In genomic region chr1:86038191-86038951, GRCm38 (mm10) we compare ENCODE assay signal across 11 mouse cellular contexts. TPM values are rescaled to one million over a fixed set of nuclear protein-coding genes. Genes with fewer than 3 reads are reported as not detected.
DNase-seq lines count a peak whose midpoint lies in the region; ATAC-seq and TF ChIP-seq lines count a peak whose summit lies in the region.
"Had no signal": no experiment of that assay in that cellular context is flagged by ENCODE, and none has a peak within 500 bp of the region (broad histone marks: within the 10 kb centered on the region; RNA-seq: fewer than 3 reads in every experiment).

No protein-coding gene starts in this region.

- no peaks in the 10 kb centered on the region for H3K4me1 ChIP-seq in kidney, adult 2 months (ENCODE audit: control insufficient read depth, insufficient read depth, low read length)
- peaks cover 6% of the 10 kb centered on the region; the same call in 1 of the 2 replicates for H3K4me1 ChIP-seq in cerebellum, adult 2 months (ENCODE audit: control insufficient read depth, insufficient read depth, low read length)
- no peaks in the 10 kb centered on the region for H3K4me1 ChIP-seq in intestine, embryonic 14.5 days (replicated peaks; ENCODE audit: control insufficient read depth, insufficient read depth, low read length)
- no peaks in the 10 kb centered on the region for H3K4me1 ChIP-seq in midbrain, embryonic 15.5 days
- H3K4me1 ChIP-seq: heart, embryonic 15.5 days had no signal

- 44% methylated on average over 3 of the region's 3 CpGs for WGBS in kidney, adult 2 months
- WGBS in cerebellum, adult 2 months = 38% methylated on average over 3 of the region's 3 CpGs
- 74% methylated on average over 3 of the region's 3 CpGs for WGBS in intestine, embryonic 14.5 days
- 78% methylated on average over 3 of the region's 3 CpGs for WGBS in midbrain, embryonic 15.5 days

- no peak for TF ChIP-seq CTCF in kidney, adult 2 months (conservative IDR thresholded peaks at IDR 0.05; ENCODE audit: insufficient read depth, insufficient read length, low read depth, low read length)
- TF ChIP-seq CTCF in cerebellum, adult 2 months (IDR thresholded peaks at IDR 0.05; ENCODE audit: borderline replicate concordance, insufficient read depth, low read depth, low read length) = no peak

- no peaks in the 10 kb centered on the region for H3K36me3 ChIP-seq in kidney, adult 2 months (ENCODE audit: control insufficient read depth, insufficient read depth, low read length)
- H3K36me3 ChIP-seq in intestine, embryonic 14.5 days (ENCODE audit: control insufficient read depth, insufficient read depth, low read length) = no peaks in the 10 kb centered on the region
- no peaks in the 10 kb centered on the region for H3K36me3 ChIP-seq in midbrain, embryonic 15.5 days (replicated peaks)
- H3K36me3 ChIP-seq: G1E; heart, embryonic 15.5 days had no signal

- H3K4me3 ChIP-seq in kidney, adult 2 months (ENCODE audit: insufficient read depth, low read depth, low read length) = no peak overlapping the region
- no peak overlapping the region for H3K4me3 ChIP-seq in cerebellum, adult 2 months (replicated peaks; ENCODE audit: insufficient read depth, low read depth, low read length)
- H3K4me3 ChIP-seq in intestine, embryonic 14.5 days (ENCODE audit: low read depth, low read length) = no peak overlapping the region
- H3K4me3 ChIP-seq in midbrain, embryonic 15.5 days = no peak overlapping the region
- H3K4me3 ChIP-seq: heart, embryonic 15.5 days; megakaryocyte, embryonic 14.5 days had no signal

- no peak overlapping the region for H3K27ac ChIP-seq in kidney, adult 2 months (ENCODE audit: insufficient read depth, low read depth, low read length)
- no peak overlapping the region for H3K27ac ChIP-seq in cerebellum, adult 2 months (ENCODE audit: insufficient read depth, low read length)
- H3K27ac ChIP-seq in intestine, embryonic 14.5 days (ENCODE audit: low read depth) = no peak overlapping the region
- H3K27ac ChIP-seq in midbrain, embryonic 15.5 days = no peak overlapping the region
- H3K27ac ChIP-seq: heart, embryonic 15.5 days had no signal

- 0 out of 2 replicates have a peak, but pooled peaks have one; percentile 52 for ATAC-seq in intestine, embryonic 14.5 days (replicated peaks; ENCODE audit: low FRiP score, low TSS enrichment, low read depth)
- peak; percentile 50; the same call in 1 of the 2 replicates for ATAC-seq in megakaryocyte-erythroid progenitor cell, adult 5-6 weeks (replicated peaks; ENCODE audit: low FRiP score, low TSS enrichment, poor library complexity, severe bottlenecking)
- no peak for ATAC-seq in midbrain, embryonic 15.5 days (replicated peaks)

- no peak for TF ChIP-seq POLR2A in kidney, adult 2 months (IDR thresholded peaks at IDR 0.05; ENCODE audit: low read depth, low read length)
- TF ChIP-seq POLR2A in cerebellum, adult 2 months (IDR thresholded peaks at IDR 0.05; ENCODE audit: borderline replicate concordance, insufficient read depth, low read length) = no peak

- no peaks in the 10 kb centered on the region for H3K27me3 ChIP-seq in kidney, adult 2 months (replicated peaks; ENCODE audit: control insufficient read depth, insufficient read depth, low read length)
- H3K27me3 ChIP-seq in cerebellum, adult 2 months (ENCODE audit: control insufficient read depth, insufficient read depth, low read length) = no peaks in the 10 kb centered on the region
- H3K27me3 ChIP-seq in intestine, embryonic 14.5 days (replicated peaks; ENCODE audit: control insufficient read depth, insufficient read depth, low read length) = no peaks in the 10 kb centered on the region
- peaks cover 3% of the 10 kb centered on the region; the same call in 1 of the 2 replicates for H3K27me3 ChIP-seq in midbrain, embryonic 15.5 days (replicated peaks)

- peak; percentile 51 for DNase-seq in kidney, adult 2 months
- no peak for DNase-seq in kidney, postnatal 4 days
- peak; percentile 67 to 83 for DNase-seq in cerebellum, adult 2 months
- DNase-seq in intestine, embryonic 14.5 days (ENCODE audit: low spot score) = no peak
- DNase-seq in left cerebral cortex, adult 18-20 months (ENCODE audit: low spot score in 2 of 2) = no peak
- no peak for DNase-seq in left cerebral cortex, adult 8-10 months (ENCODE audit: low spot score in 2 of 2)

- H3K9me3 ChIP-seq in intestine, embryonic 14.5 days (ENCODE audit: control insufficient read depth, low read length) = peaks cover 4% of the 10 kb centered on the region; the same call in 1 of the 2 replicates
- 0 out of 2 replicates have a peak, but pooled peaks cover 5% of the 10 kb centered on the region for H3K9me3 ChIP-seq in midbrain, embryonic 15.5 days
- H3K9me3 ChIP-seq: G1E had no signal

- H3K4me2 ChIP-seq in intestine, embryonic 14.5 days (ENCODE audit: low read length) = no peak overlapping the region
- no peak overlapping the region for H3K4me2 ChIP-seq in midbrain, embryonic 15.5 days
- H3K4me2 ChIP-seq: heart, embryonic 15.5 days had no signal

- H3K9ac ChIP-seq in intestine, embryonic 14.5 days (ENCODE audit: low read length) = no peak overlapping the region
- no peak overlapping the region for H3K9ac ChIP-seq in midbrain, embryonic 15.5 days
- H3K9ac ChIP-seq: heart, embryonic 15.5 days had no signal

RNA-seq across cellular contexts. Expression of gene 2810459M11Rik, which starts 7.3 kb away (rescaled TPM):
- 0.13 and 0.20 TPM in 2 replicates for polyA plus RNA-seq in kidney, adult 2 months (2012; rRNA removed)
- 6.0 and 6.9 TPM in 2 replicates for polyA plus RNA-seq in cerebellum, adult 2 months (2012; rRNA removed)
- 3.5 and 4.6 TPM in 2 replicates for polyA plus RNA-seq in intestine, embryonic 14.5 days (2014; fragmentation: Nextera tagmentation; extraction: Ambion mirVana)
- total RNA-seq in megakaryocyte-erythroid progenitor cell, adult 5-6 weeks (2014; fragmentation: Nextera tagmentation) = not detected in 2 replicates
- not detected in 2 replicates for total RNA-seq in megakaryocyte-erythroid progenitor cell, adult 5-6 weeks (2017)
- total RNA-seq in left cerebral cortex, adult 18-20 months (2021) = 10 to 100 TPM; 10.8 to 10.9 TPM
- 10 to 100 TPM in 3 of 4 experiments, 1 to 10 TPM in 1; 9.0 to 12.6 (median 11.5) TPM for total RNA-seq in left cerebral cortex, adult 8-10 months (2022)
- polyA plus RNA-seq in midbrain, embryonic 15.5 days (2015; fragmentation: Nextera tagmentation; extraction: Ambion mirVana) = 8.6 and 9.7 TPM in 2 replicates
- polyA plus RNA-seq: G1E had no signal

RNA-seq across cellular contexts. Expression of gene Spata3, which starts 21.8 kb away (rescaled TPM):
- polyA plus RNA-seq in kidney, adult 2 months (2012; rRNA removed) = 0.33 and 0.39 TPM in 2 replicates
- polyA plus RNA-seq in cerebellum, adult 2 months (2012; rRNA removed) = 0.95 and 1.0 TPM in 2 replicates
- polyA plus RNA-seq in intestine, embryonic 14.5 days (2014; fragmentation: Nextera tagmentation; extraction: Ambion mirVana) = not detected in 2 replicates
- total RNA-seq in megakaryocyte-erythroid progenitor cell, adult 5-6 weeks (2014; fragmentation: Nextera tagmentation) = not detected in 2 replicates
- total RNA-seq in megakaryocyte-erythroid progenitor cell, adult 5-6 weeks (2017) = not detected in 2 replicates
- under 1 TPM; 0.37 to 0.79 TPM for total RNA-seq in left cerebral cortex, adult 18-20 months (2021)
- total RNA-seq in left cerebral cortex, adult 8-10 months (2022) = 1 to 10 TPM in 1 of 4 experiments, under 1 TPM in 3; 0.46 to 2.0 (median 0.66) TPM
- polyA plus RNA-seq in midbrain, embryonic 15.5 days (2015; fragmentation: Nextera tagmentation; extraction: Ambion mirVana) = 0.35 and 0.52 TPM in 2 replicates
- total RNA-seq: G1E had no signal
- polyA plus RNA-seq: G1E; heart, embryonic 15.5 days had no signal

RNA-seq across cellular contexts. Expression of gene Psmd1, which starts 25.8 kb away (rescaled TPM):
- 61.2 and 64.4 TPM in 2 replicates for polyA plus RNA-seq in kidney, adult 2 months (2012; rRNA removed)
- polyA plus RNA-seq in cerebellum, adult 2 months (2012; rRNA removed) = 81.1 and 84.2 TPM in 2 replicates
- 160 and 174 TPM in 2 replicates for polyA plus RNA-seq in intestine, embryonic 14.5 days (2014; fragmentation: Nextera tagmentation; extraction: Ambion mirVana)
- 107 and 120 TPM in 2 replicates for total RNA-seq in megakaryocyte-erythroid progenitor cell, adult 5-6 weeks (2014; fragmentation: Nextera tagmentation)
- 198 and 214 TPM in 2 replicates for total RNA-seq in megakaryocyte-erythroid progenitor cell, adult 5-6 weeks (2017)
- 100 to 1,000 TPM; 114 to 115 TPM for total RNA-seq in left cerebral cortex, adult 18-20 months (2021)
- total RNA-seq in left cerebral cortex, adult 8-10 months (2022) = 100 to 1,000 TPM; 121 to 131 (median 126) TPM
- polyA plus RNA-seq in midbrain, embryonic 15.5 days (2015; fragmentation: Nextera tagmentation; extraction: Ambion mirVana) = 191 TPM in 2 replicates

Comparison
In these comparisons a context has a peak if more than half of its experiments do, and no peak if none do; other contexts are left out.
1. DNase-seq: peak in kidney, adult 2 months (single experiment) and cerebellum, adult 2 months (2 of 2); none in kidney, postnatal 4 days (0 of 2), intestine, embryonic 14.5 days (single experiment), left cerebral cortex, adult 18-20 months (0 of 2) and left cerebral cortex, adult 8-10 months (0 of 2).